In genomic region chr10:43580649-43581078, GRCm38 (mm10) we compare ENCODE assay signal across 8 mouse cellular contexts. TPM values are rescaled to one million over a fixed set of nuclear protein-coding genes. Genes with fewer than 3 reads are reported as not detected.
DNase-seq lines count a peak whose midpoint lies in the region; ATAC-seq and TF ChIP-seq lines count a peak whose summit lies in the region.

No protein-coding gene starts in this region.

- 1% methylated on average over 15 of the region's 15 CpGs for WGBS in heart, embryonic 16.5 days
- under 1% methylated on average over 15 of the region's 15 CpGs for WGBS in stomach, embryonic 16.5 days

- ATAC-seq in heart, embryonic 16.5 days (replicated peaks; ENCODE audit: extremely low read depth, insufficient read depth, low FRiP score), result no peak
- peak; percentile 19; the same call in 1 of the 2 replicates for ATAC-seq in megakaryocyte-erythroid progenitor cell, adult 5-6 weeks (replicated peaks; ENCODE audit: low FRiP score, low TSS enrichment, poor library complexity, severe bottlenecking)
- peak; percentile 41 for ATAC-seq in stomach, embryonic 16.5 days (ENCODE audit: insufficient read depth, low FRiP score)

- peaks cover 3% of the 10 kb centered on the region; the same call in 1 of the 2 replicates for H3K27me3 ChIP-seq in heart, embryonic 16.5 days (ENCODE audit: control insufficient read depth, insufficient read depth, low read length)
- H3K27me3 ChIP-seq in stomach, embryonic 16.5 days (ENCODE audit: control insufficient read depth, insufficient read depth, low read length), result no peaks in the 10 kb centered on the region

- peaks cover 16% of the 10 kb centered on the region for H3K4me1 ChIP-seq in heart, embryonic 16.5 days (ENCODE audit: control insufficient read depth, insufficient read depth, low read length)
- H3K4me1 ChIP-seq in stomach, embryonic 16.5 days (ENCODE audit: control insufficient read depth, insufficient read depth, low read length), result no peaks in the 10 kb centered on the region

- no peak for TF ChIP-seq POLR2A in brain, embryonic 14.5 days (IDR thresholded peaks at IDR 0.05; ENCODE audit: borderline replicate concordance, extremely low read depth, insufficient read depth, insufficient read length, poor library complexity, severe bottlenecking)

- H3K27ac ChIP-seq in heart, embryonic 16.5 days (ENCODE audit: low read length), result peak overlapping the region; percentile 70
- H3K27ac ChIP-seq in stomach, embryonic 16.5 days (ENCODE audit: low read length), result peak overlapping the region; percentile 97

- H3K4me2 ChIP-seq in heart, embryonic 16.5 days (ENCODE audit: low read depth, low read length), result peak overlapping the region; percentile 97
- peak overlapping the region; percentile 91 for H3K4me2 ChIP-seq in stomach, embryonic 16.5 days (ENCODE audit: low read depth, low read length)

- H3K9me3 ChIP-seq in heart, embryonic 16.5 days (replicated peaks; ENCODE audit: control insufficient read depth, low read length), result no peaks in the 10 kb centered on the region
- H3K9me3 ChIP-seq in stomach, embryonic 16.5 days (replicated peaks; ENCODE audit: control insufficient read depth, low read length), result no peaks in the 10 kb centered on the region

- no peaks in the 10 kb centered on the region for H3K36me3 ChIP-seq in heart, embryonic 16.5 days (ENCODE audit: control insufficient read depth, insufficient read depth)
- no peaks in the 10 kb centered on the region for H3K36me3 ChIP-seq in stomach, embryonic 16.5 days (ENCODE audit: control insufficient read depth, insufficient read depth, low read length)

- peak; percentile 43 for DNase-seq in right cerebral cortex, postnatal 4 days
- DNase-seq in right cerebral cortex, adult 18-20 months, result no peak
- DNase-seq in brain, embryonic 14.5 days (ENCODE audit: low read depth), result peak; percentile 96
- peak; percentile 43 to 59 for DNase-seq in kidney, postnatal 36 days
- DNase-seq in left cerebral cortex, adult 11 months (ENCODE audit: low spot score), result no peak

- TF ChIP-seq CTCF in brain, embryonic 14.5 days (IDR thresholded peaks at IDR 0.05; ENCODE audit: borderline replicate concordance, extremely low read depth, insufficient read depth, insufficient read length), result no peak

- peak overlapping the region; percentile 78 for H3K9ac ChIP-seq in heart, embryonic 16.5 days (ENCODE audit: low read length)
- H3K9ac ChIP-seq in stomach, embryonic 16.5 days (ENCODE audit: low read length), result peak overlapping the region; percentile 82

- H3K4me3 ChIP-seq in heart, embryonic 16.5 days (ENCODE audit: low read length), result peak overlapping the region; percentile 71
- peak overlapping the region; percentile 76 for H3K4me3 ChIP-seq in stomach, embryonic 16.5 days (replicated peaks; ENCODE audit: low read length)

RNA-seq across cellular contexts. Expression of gene Cd24a, which starts 2.6 kb away (rescaled TPM):
- 1,206 and 1,229 TPM in 2 replicates for polyA plus RNA-seq in brain, embryonic 14.5 days (2012; rRNA removed)
- 73.2 and 84.3 TPM in 2 replicates for polyA plus RNA-seq in heart, embryonic 16.5 days (2015; fragmentation: Nextera tagmentation; extraction: Ambion mirVana)
- total RNA-seq in megakaryocyte-erythroid progenitor cell, adult 5-6 weeks (2014; fragmentation: Nextera tagmentation), result 709 and 802 TPM in 2 replicates
- 576 and 796 TPM in 2 replicates for total RNA-seq in megakaryocyte-erythroid progenitor cell, adult 5-6 weeks (2017)
- 328 and 363 TPM in 2 replicates for polyA plus RNA-seq in stomach, embryonic 16.5 days (2015; fragmentation: Nextera tagmentation; extraction: Ambion mirVana)

RNA-seq across cellular contexts. Expression of gene 1700021F05Rik, which starts 39.9 kb away (rescaled TPM):
- polyA plus RNA-seq in brain, embryonic 14.5 days (2012; rRNA removed), result 17.9 and 26.4 TPM in 2 replicates
- polyA plus RNA-seq in heart, embryonic 16.5 days (2015; fragmentation: Nextera tagmentation; extraction: Ambion mirVana), result 94.6 and 107 TPM in 2 replicates
- total RNA-seq in megakaryocyte-erythroid progenitor cell, adult 5-6 weeks (2014; fragmentation: Nextera tagmentation), result 47.8 and 55.4 TPM in 2 replicates
- total RNA-seq in megakaryocyte-erythroid progenitor cell, adult 5-6 weeks (2017), result 91.0 and 96.9 TPM in 2 replicates
- polyA plus RNA-seq in stomach, embryonic 16.5 days (2015; fragmentation: Nextera tagmentation; extraction: Ambion mirVana), result 59.7 and 60.6 TPM in 2 replicates

RNA-seq across cellular contexts. Expression of gene Gm9803, which starts 56.8 kb away (rescaled TPM):
- polyA plus RNA-seq in brain, embryonic 14.5 days (2012; rRNA removed), result 15.0 and 45.2 TPM in 2 replicates
- polyA plus RNA-seq in heart, embryonic 16.5 days (2015; fragmentation: Nextera tagmentation; extraction: Ambion mirVana), result 20.0 and 42.0 TPM in 2 replicates
- 2.2 and 7.6 TPM in 2 replicates for total RNA-seq in megakaryocyte-erythroid progenitor cell, adult 5-6 weeks (2014; fragmentation: Nextera tagmentation)
- total RNA-seq in megakaryocyte-erythroid progenitor cell, adult 5-6 weeks (2017), result 3.0 and 41.1 TPM in 2 replicates
- 10.0 and 25.9 TPM in 2 replicates for polyA plus RNA-seq in stomach, embryonic 16.5 days (2015; fragmentation: Nextera tagmentation; extraction: Ambion mirVana)

Comparison
In these comparisons a context has a peak if more than half of its experiments do, and no peak if none do; other contexts are left out.
1. DNase-seq: peak in right cerebral cortex, postnatal 4 days (single experiment), brain, embryonic 14.5 days (single experiment) and kidney, postnatal 36 days (2 of 2); none in right cerebral cortex, adult 18-20 months (single experiment) and left cerebral cortex, adult 11 months (single experiment).